Mouse (Mus musculus): ENCODE measurements around the gene Hunk. TPM values are rescaled to one million over a fixed set of nuclear protein-coding genes. Genes with fewer than 3 reads are reported as not detected.

The Hunk gene
- total RNA-seq, 2 experiments from 2014 or later = 13.0 to 16.8 TPM

DNA sequence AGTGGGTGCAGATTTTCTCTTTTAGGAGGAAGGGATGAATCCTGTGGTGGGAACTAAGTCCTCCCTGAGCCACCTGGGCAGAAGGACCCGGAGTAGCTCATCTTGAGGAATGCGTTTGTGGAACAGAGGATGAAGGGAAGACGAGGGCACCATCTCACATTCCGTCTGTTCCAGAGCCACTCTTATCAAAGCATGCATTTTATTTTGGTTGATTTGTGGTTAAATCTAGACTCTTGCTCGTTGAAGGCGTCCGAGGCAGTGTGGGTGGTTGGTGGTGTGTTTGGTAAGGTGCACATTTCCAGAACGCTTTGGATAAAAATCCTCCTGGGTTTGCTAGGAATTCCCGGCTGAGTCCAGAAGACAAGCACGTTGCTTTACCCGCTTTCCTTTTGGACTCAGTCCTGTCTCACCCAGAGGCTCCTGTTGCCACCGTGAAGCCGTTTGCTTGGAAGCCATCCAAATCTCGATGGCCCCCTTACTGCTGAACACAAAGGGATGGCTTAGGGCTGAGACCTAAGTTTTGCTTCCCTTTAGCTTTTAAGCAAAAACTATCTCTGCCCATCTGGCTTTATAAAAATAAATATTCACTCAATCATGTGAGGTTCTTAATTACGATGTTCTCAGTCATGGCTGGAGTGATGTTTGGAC, 3.4 kb downstream of the Hunk start:
- DNase-seq (ENCODE audit: low spot score in 2 of 2) = peak; percentile 31 to 55

DNA sequence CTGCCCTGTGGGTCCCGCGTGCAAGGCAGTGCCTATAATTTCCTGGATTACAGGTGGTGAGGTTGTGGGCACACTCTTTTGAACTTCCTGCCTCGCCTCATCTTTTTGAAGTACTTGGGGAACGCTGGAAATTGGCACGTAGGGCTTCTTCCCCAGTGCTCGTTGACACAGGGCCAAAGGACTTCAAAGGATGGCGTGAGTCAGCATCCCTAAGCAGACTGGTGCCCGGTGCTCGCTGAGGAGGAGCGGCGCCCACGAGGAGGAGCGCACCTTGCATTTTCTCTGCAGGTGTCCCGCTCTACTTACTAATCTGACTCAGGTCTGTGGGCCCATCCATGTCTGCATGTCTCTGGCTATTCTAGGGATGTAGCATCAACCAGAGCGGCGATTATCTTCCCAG, 4.9 kb downstream of the Hunk start:
- DNase-seq (ENCODE audit: low spot score in 2 of 2) = no peak

DNA sequence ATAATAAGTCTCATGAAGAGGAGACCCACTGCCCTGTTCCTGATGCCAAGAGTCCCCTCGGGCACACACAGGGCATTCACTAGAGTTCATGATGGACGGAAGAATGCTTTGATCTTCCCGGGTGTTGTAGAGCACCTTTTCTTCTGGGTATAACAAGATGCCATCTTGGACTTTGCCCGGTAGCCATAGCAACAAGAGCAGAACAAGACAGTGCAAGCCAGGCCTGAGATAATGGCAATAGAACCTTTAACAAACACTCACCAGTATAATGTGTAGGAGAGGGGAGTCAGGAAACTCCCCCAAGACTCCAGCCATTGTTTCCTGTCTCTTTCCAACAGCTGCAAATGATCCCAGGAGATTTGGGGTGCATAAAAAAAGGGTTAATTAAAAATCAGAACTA, 8.9 kb downstream of the Hunk start:
- DNase-seq (ENCODE audit: low spot score in 2 of 2) = no peak

GRCm38 (mm10) chr16:90395996-90396556, 10.3 kb downstream of the Hunk start:
- no peak for DNase-seq (ENCODE audit: low spot score in 2 of 2)

DNA sequence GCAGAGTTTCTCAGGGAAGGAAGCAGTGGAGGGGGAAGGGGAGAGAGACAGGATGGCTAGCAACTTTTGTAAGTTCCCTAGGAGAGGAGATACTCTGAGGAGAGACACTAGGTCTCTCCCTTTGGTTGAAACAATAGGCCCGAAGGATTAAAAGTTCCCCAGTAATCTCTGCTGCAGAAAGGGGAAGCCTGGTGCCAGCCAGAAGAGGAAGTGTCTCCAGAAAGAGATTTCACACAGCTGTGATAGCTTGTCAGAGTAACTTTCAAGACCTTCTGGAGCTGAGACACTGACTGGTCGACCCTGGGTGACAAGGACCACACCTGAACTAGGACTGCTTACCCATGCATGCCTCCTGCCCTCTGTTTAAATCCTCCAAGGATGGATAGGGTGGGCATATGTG, 11.1 kb downstream of the Hunk start:
- no peak for DNase-seq (ENCODE audit: low spot score in 2 of 2)

DNA sequence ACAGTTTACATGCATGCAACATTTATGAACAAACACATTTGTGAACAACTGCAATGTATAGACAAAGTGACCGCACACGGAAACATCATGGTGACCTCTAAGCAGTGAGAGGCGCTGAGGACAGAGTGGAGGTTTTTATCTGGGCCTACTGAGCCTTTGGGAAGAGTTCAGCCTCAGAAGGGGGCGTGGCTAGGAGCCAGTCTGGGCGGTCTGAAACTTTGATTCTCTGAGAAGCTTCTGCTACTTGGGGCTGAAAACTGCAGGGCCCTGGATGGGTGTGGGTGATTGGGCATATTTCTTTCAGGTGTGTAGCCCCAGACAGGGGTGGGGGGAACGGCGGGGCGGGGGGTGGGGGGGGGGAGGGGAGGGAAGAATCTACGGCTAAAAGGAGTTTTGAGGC, 14.5 kb downstream of the Hunk start:
- no peak for DNase-seq (ENCODE audit: low spot score in 2 of 2)

DNA sequence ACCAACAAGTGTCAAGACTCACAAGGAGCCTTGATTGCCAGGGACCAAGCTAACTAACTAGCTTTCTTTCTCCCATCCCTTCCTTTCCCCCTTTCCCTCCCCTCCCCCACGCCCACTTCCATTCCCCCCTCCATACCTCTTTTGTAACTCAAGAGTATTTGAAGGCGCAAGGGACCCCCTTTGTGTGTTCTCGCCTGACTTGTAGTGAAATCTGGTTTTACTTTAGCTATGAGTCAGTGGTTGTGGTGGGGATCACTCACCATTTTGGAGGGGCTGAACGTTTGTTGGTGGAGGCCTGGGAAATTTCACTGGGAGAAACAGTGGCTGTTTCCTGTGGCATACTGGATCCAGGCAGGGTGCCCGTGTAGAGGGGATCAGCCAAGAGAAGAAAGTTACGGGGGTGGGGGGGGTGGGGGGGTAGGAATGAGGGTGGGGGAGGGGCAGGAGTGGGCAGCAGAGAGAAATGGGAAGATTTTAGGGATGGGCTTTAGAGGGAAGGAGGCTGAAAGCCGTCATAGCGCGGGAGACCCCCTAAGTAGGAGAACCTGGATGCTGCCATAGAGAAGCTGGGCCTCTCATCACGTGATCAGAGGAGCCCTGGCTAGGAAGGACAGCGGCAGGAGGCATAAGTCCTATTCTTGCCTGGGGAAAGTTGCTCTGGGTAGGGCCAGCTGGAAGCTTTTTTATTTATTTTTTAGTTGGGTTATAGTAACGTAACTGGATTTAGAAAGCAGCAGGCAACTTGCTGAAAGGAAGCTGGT, 15.3 kb downstream of the Hunk start:
- no peak for DNase-seq (ENCODE audit: low spot score in 2 of 2)

DNA sequence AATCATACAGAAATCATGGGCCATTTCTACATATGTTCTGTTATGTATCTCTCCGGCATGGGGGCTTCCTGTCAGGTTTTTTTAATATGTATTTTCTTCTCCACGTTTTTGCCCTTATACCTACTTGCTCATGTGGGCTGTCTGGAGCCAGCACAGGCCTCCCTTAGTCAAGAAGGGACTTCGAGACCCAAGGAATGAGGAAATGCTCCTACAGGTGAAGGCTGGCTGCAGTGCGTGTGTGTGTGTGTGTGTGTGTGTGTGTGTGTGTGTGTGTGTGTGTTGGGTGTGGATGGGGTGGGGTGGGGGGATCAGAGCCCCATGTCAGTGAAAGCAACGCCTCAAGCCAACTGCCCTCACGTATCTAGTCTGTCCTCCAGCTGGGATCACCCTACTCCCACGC, 16.5 kb downstream of the Hunk start:
- DNase-seq (ENCODE audit: low spot score in 2 of 2) = no peak

DNA sequence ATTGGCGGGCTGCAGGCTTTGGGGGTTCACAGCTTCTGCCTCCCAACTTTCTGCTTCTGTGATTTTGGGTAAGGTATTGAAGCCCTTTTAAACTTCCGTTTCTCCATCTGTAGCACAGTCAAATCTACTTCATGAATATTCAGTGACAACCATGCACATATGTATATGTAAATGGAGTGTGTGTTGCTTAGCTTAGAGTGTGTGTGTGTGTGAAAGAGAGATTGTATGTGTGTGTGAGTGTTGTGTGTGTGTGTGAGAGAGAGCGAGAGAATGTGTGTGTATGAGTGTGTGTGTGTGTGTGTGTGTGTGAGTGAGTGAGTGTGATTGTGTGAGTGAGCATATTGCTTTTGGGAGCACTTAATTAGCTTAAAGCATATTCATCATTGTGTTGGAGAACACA, 19.4 kb downstream of the Hunk start:
- no peak for DNase-seq (ENCODE audit: low spot score in 2 of 2)

- DNase-seq (ENCODE audit: low spot score in 2 of 2) = no peak
These were observed 19.8 kb downstream of the Hunk start for GRCm38 (mm10) chr16:90405599-90405998.

GRCm38 (mm10) chr16:90407541-90408289, 21.9 kb downstream of the Hunk start:
- no peak for DNase-seq (ENCODE audit: low spot score in 2 of 2)

DNA sequence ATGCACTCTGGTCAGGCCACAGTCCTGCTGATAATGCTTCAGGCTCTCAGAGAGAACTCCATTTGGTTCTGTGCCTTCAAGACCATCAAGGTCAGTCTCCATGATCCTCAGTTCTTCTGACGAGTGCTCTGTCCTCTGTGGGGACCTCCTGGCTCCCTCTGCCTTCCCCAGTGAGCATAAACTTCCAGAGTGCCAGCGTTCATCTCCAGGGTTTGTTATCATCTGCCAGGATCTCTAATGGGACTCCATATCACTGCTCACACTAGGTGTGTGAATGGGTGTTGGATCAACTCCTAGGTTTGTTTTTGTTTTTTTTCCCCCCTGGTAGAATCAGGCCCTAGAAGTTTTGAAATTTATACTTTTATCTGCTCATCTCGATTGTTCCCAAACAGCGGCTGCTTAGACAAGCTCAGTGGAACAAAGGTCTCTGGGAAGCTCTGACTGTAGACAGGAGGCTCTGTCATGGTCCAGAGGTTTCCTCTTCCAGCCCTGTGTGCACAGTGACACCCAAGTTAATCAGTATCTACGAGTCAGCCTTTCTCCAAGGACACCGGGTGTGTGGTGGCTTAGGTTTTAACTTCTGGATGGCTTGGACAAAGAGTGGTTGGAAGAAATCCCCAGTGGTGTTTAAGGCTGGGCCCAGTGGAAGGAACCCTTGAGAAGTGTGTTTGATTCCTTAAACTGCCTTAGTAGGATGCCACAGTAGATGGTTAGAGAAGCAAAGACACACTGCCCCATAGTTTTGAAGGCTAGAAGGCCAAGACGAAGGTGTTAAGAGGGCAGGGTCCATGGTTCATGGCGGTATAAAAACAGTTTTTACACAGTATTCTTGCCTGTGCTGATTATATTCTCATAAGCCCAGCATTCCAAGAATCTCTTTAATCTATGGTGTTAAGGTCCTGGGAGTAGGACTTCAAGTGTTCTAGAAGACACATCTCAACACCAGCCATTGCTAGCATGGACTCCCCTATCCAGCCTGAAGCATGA, 26.6 kb downstream of the Hunk start:
- DNase-seq (ENCODE audit: low spot score in 2 of 2) = no peak

DNA sequence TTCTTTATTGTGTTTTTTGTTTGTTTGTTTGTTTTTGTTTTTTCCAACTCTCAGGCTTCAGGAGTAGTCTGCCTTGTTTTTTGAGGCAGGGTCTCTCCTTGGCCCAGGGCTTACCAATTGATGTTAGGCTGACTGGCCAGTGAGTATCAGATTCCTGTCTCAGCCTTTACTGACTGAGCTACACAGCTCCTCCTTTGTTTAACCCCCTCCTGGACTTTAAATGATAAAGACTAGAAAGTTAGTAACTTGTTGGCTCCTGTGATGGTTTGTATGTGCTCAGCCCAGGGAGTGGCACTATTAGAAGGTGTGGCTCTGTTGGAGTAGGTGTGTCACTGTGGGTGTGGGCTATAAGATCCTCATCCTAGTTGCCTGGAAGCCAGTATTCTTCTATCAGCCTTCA, 30.8 kb downstream of the Hunk start:
- DNase-seq (ENCODE audit: low spot score in 2 of 2) = no peak

DNA sequence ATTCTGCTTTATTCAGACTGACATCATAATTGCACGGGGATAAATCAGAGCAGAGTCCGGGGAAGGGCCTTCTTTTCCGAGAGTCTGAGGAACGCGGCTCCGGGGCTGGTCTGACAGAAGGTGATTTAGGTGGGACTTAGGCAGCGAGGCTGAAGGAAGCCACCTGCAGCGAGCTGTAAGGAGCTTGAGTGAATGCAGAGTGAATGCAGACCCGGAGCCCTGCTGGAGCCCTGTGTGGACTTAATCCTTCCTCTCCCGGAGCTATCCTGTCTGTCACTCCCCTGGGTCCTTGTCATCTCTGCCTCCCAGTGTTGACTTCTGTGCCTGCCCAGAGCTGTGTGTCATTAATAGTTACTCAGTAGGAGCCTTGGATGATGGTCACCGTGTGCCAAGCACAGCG, 32.8 kb downstream of the Hunk start:
- DNase-seq (ENCODE audit: low spot score in 2 of 2) = no peak

DNA sequence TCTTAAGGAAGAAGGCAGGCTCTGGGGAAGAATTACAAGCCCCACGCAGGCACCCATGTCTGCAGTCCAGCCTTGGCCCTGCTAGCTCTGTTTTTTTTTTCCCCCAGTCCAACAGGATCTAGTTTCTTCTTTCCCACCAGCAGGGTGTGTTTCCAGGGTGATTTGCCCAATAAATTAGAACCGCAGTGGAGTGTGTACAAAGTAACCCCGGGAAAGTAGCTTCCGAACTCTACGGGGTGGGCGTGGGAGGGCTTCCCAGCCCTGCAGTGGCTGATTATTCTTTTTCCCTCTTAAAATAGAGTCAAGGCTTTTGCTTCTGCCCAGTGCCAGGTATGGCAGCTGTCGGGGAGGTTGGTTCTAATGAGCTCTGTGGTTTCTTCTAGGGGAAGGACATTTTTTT, 35.3 kb downstream of the Hunk start:
- DNase-seq (ENCODE audit: low spot score in 2 of 2) = no peak

DNA sequence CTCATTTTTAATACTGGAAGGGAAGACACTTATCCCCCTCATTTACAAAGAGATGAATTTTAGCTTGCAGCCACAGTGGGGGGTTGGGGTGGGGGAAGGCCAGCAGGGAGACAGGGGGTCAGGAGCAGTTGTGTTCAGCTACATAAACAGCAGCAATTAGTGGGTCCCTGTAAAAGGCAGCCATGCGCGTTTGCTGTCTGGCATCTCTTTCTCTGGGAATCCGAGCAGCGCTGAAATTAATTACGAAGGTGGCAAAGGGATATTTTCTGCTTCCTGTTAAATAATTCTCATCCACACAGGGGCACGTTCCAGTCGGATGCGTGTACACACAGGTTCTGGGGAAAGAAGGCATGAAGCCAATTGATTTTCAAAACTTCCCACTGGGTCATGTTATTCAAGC, 35.7 kb downstream of the Hunk start:
- no peak for DNase-seq (ENCODE audit: low spot score in 2 of 2)

DNA sequence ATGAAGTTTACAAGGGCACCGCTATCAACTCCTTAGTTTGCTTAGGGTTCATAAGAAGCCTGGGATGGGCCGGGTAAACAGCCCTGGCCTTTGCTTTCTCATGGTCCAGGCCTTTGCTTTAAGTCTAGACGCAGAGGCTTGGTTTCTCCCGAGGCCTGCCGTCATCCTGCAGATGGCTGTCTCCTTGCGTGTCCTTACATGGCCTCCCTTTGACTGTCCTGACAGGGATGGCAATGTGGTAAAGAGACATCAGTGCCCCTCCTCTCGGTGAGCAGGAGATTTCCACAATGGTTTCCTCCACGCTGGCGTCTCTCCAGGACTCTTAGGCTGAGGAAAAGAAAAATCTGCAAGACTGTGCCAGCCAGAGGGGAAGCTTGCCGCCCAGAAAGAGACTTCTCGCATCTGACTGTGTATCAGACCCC, 36.3 kb downstream of the Hunk start:
- DNase-seq (ENCODE audit: low spot score in 2 of 2) = peak; percentile 40 to 42

DNA sequence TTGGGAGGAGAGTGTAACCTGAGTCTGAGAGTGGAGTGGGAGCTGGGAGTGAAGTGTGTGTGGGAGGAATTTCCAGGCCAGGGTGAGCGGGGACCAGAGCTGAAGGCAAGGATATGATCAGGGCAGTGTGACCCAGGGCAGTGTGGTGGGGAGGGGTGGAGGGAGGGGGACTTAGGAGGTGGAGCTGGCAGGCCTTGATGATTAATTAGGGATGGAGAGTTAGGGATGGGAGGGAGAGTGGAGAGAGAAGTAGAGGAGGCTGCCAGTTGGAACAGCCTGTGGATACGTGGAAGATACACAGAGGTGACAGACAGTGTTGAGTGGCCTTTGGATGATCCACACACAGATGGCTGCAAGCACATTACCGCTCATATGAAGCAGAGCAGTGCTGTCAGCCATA, 38.1 kb downstream of the Hunk start:
- DNase-seq (ENCODE audit: low spot score in 2 of 2) = no peak

- no peak for DNase-seq (ENCODE audit: low spot score in 2 of 2)
These were observed 38.6 kb downstream of the Hunk start for GRCm38 (mm10) chr16:90424391-90424790.

DNA sequence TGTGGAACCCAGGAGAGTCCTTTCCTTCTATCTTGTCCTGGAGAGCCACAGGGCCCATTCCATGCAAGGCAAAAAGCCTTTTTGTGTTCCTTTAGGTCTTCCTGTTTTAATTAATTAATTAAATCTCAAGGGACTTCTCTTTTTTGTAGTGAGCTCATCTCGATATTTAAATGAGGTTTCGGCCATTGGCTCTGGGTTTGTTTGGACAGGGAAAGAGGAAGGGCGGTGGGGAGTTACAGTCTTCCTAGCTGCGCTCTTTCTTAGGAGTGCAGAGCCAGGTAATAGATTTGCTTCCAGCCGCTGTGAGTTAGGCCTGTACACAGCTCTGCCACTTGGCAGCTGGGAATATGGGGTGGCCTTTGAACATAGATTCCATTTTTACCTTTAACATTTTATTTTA, 40.4 kb downstream of the Hunk start:
- DNase-seq (ENCODE audit: low spot score in 2 of 2) = no peak
